Mouse (Mus musculus) olfactory bulb, adult 2 months (tissue): Measurements from ENCODE around the gene Fars2. TPM values are rescaled to one million over a fixed set of nuclear protein-coding genes. Genes with fewer than 3 reads are reported as not detected.

Experiments used
- H3K27ac ChIP-seq: fragments of 200-500 bp; 2 replicates; pipeline ENCODE4 v1.5.1; 2012; ENCODE audit warnings: low read depth, low read length; ENCODE audit not compliant: insufficient read depth
- H3K4me1 ChIP-seq: fragments of 200-500 bp; 2 replicates; pipeline ENCODE4 v1.6.1; 2012; ENCODE audit warnings: low read length; ENCODE audit not compliant: control insufficient read depth, insufficient read depth
- H3K4me3 ChIP-seq: fragments of 200-500 bp; 2 replicates; pipeline ENCODE4 v1.5.1; 2012; ENCODE audit warnings: mild to moderate bottlenecking, low read depth, low read length, moderate library complexity; ENCODE audit not compliant: insufficient read depth
- CTCF ChIP-seq: fragments of 200-500 bp; IDR thresholded peaks from 2 replicates; pipeline ENCODE4 v1.5.1; 2012; ENCODE audit warnings: low read depth, mild to moderate bottlenecking, low read length, moderate library complexity; ENCODE audit not compliant: insufficient read depth
- POLR2A ChIP-seq: fragments of 200-500 bp; IDR thresholded peaks from 2 replicates; pipeline ENCODE4 v1.6.1; 2012; ENCODE audit warnings: mild to moderate bottlenecking, low read depth, low read length, moderate library complexity; ENCODE audit not compliant: insufficient read depth
- WGBS: fragments of 180-500 bp; shearing (Covaris S2); methylation state at CpG from one replicate; pipeline ENCODE4 v1.1.7; 2018; 5-methylcytosine and 5-hydroxymethylcytosine counted together
- polyA plus RNA-seq: library from polyadenylated mRNA; stranded (reverse); fragments of >200 nt; gene quantifications from 2 replicates; pipeline ENCODE4 v1.2.4, GENCODE M21; 2012; ENCODE audit warnings: low replicate concordance; ENCODE audit not compliant: missing spikeins, insufficient read depth, insufficient read length

The Fars2 gene
- polyA plus RNA-seq, 1 experiment = not detected

DNA sequence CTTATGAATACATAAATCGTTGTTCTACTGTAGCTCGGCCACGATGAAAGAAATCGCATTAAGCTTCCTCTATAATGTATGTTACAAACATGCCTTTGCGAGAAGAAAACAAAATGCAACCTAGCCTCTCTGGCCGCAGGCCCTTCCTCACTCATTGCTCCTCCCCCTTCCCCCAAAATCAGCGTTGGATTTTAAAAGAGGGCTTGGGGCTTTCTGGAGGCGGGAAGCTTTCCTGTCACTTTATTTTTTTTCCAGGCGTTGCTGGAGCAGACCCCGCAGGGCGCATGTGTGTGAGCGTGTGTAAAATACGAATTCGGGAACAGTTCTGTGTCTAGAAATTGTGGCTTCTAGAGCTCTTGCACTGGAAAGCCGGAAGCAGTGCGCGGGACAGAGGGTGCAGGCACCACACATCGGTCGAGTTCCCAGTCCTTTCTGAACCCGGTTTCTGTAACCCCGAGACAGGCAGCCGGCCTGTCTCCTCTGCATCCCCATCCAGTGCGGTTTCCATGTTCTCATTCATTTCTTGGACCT, 614.8 kb downstream of the Fars2 start:
- Histone ChIP-seq H3K4me1 (peaks cover 14% of the 10 kb centered on the region), H3K27ac (no peak overlapping the region), H3K4me3 (peak overlapping the region; percentile 10)
- TF ChIP-seq POLR2A (no peak), CTCF (no peak)
- 3% methylated on average over 23 of the region's 23 CpGs for WGBS

DNA sequence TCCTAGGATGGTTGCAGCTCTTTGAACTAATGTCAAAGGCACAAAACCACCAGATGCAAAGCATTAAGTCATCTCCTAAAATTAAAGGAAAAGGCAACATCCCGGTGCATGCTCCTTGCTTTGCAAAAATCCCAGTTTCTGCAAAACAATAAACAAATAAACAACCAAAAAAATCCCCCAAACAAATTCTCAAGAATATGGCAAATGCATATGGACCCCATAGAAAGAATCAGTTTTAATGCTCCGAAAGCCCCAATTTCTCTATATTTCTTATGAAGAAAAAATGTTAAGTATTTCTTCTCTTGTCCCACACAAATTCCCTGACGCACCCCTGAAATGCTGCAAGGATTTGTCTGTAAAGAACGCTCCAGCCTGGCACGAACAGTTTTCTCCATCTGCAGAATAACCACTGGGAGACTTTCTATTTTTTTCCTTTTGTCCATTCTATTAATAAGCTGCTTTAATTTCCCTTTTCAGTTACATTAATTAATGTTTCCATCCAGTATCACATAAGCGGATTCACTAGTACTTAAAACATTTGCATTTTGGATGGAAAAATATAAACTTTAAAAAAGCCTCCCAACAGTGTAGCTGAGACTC, 615.8 kb downstream of the Fars2 start:
- 16% methylated on average over 6 of the region's 6 CpGs for WGBS
- peaks cover 10% of the 10 kb centered on the region; the same call in 1 of the 2 replicates for H3K4me1 ChIP-seq
- no peak overlapping the region for H3K27ac ChIP-seq
- H3K4me3 ChIP-seq = no peak overlapping the region
- TF ChIP-seq CTCF (no peak), POLR2A (no peak)

DNA sequence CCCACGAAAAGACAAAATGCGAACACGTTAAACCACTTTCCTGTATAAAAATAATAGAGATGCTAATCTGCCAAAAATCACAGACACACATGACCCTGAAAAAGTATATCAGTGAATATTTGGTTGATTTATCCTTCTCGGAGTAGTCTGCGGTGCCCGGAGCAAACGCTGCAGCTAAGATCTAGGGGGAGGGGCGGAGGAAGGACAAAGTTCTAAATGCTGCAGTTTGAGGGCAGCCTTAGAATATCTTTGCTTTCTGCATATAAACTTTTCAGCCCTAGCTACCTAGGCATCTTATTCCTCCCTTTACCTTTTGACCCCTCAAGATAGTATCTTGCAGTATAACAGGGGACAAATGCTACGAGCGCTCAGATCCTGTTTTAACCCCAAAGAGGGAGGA, 616.4 kb downstream of the Fars2 start:
- peaks cover 10% of the 10 kb centered on the region; the same call in 1 of the 2 replicates for H3K4me1 ChIP-seq
- TF ChIP-seq CTCF (no peak), POLR2A (no peak)
- H3K4me3 ChIP-seq = no peak overlapping the region
- H3K27ac ChIP-seq = no peak overlapping the region
- 5% methylated on average over 10 of the region's 10 CpGs for WGBS

GRCm38 (mm10) chr13:36733989-36734690, 616.9 kb downstream of the Fars2 start:
- H3K27ac ChIP-seq = no peak overlapping the region
- peaks cover 10% of the 10 kb centered on the region; the same call in 1 of the 2 replicates for H3K4me1 ChIP-seq
- TF ChIP-seq POLR2A = no peak
- peak overlapping the region; percentile 27; the same call in 1 of the 2 replicates for H3K4me3 ChIP-seq
- WGBS = 3% methylated on average over 26 of the region's 26 CpGs

- no peak for TF ChIP-seq CTCF
- Histone ChIP-seq H3K4me3 (peak within 1 kb of the TSS; percentile 27), H3K27ac (no peak within 1 kb of the TSS), H3K4me1 (peaks cover 10% of the 10 kb centered on the region; the same call in 1 of the 2 replicates)
- WGBS = 3% methylated on average over 50 of the region's 50 CpGs
Observed at GRCm38 (mm10) chr13:36734731-36735571, 617.7 kb downstream of the Fars2 start, which contains the start of gene Nrn1. Nrn1 (minus strand) TSS chr13:36735131.

GRCm38 (mm10) chr13:36735901-36736618, 618.8 kb downstream of the Fars2 start:
- 4% methylated on average over 38 of the region's 39 CpGs for WGBS
- TF ChIP-seq CTCF = no peak
- TF ChIP-seq POLR2A = no peak
- peaks cover 10% of the 10 kb centered on the region; the same call in 1 of the 2 replicates for H3K4me1 ChIP-seq
- no peak overlapping the region for H3K27ac ChIP-seq
- peak overlapping the region; percentile 25 for H3K4me3 ChIP-seq

GRCm38 (mm10) chr13:36736619-36736996, 619.4 kb downstream of the Fars2 start:
- H3K27ac ChIP-seq = no peak overlapping the region
- WGBS = 46% methylated on average over 9 of the region's 9 CpGs
- no peak overlapping the region for H3K4me3 ChIP-seq
- H3K4me1 ChIP-seq = peaks cover 7% of the 10 kb centered on the region; the same call in 1 of the 2 replicates
- TF ChIP-seq POLR2A = no peak
- no peak for TF ChIP-seq CTCF

- 62% methylated on average over 2 of the region's 2 CpGs for WGBS
- no peak overlapping the region for H3K27ac ChIP-seq
- no peak overlapping the region for H3K4me3 ChIP-seq
- no peaks in the 10 kb centered on the region for H3K4me1 ChIP-seq
- no peak for TF ChIP-seq POLR2A
- no peak for TF ChIP-seq CTCF
Observed at GRCm38 (mm10) chr13:36750056-36750455, 632.8 kb downstream of the Fars2 start.
